Mouse (Mus musculus): ENCODE results near the gene Slc9a5. TPM values are rescaled to one million over a fixed set of nuclear protein-coding genes. Genes with fewer than 3 reads are reported as not detected.
A peak's percentile ranks its signal among the peaks of the same experiment; 100 is the strongest.

Gene Slc9a5
- 12.0 and 12.2 TPM in 2 replicates for polyA plus RNA-seq (2015; fragmentation: Nextera tagmentation; extraction: Ambion mirVana)

DNA sequence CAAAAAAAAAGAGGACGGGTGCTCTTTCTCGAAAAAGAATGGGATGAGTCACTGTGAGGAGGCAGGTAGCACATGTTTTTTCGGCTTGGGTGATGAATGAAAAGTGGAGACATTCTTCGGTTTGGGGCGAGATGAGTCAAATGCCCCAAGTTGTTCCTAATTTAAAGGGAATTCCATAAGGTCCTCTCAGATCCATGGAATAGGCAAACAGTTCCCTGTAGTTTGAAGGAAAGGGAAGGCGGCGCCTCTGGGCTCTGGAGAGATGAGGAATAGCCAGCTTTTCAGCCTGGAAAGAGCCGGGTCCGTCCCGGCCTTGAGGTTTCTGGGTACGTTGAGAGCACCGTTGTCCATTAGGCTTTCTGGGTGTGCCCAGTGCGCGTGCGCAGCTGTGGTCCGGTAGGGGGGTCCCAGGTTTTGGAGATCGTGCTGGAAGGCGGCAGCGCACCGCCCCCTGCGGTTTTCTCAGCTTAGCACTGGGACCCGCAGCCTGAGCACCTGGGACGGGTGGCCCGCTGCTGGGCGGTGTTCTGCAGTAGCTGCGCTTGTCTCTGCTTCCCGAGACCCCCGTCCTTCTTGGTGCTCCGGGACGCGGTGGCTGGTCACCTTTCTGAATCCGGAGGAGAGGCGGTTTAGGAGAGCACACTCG lies at the start of gene Slc9a5:
Slc9a5 (plus strand) TSS at position 394 of the 646 bp plus-strand sequence.
- Histone ChIP-seq H3K4me2 (peak within 1 kb of the TSS; percentile 98), H3K9ac (peak within 1 kb of the TSS; percentile 69), H3K9me3 (no peaks in the 10 kb centered on the region), H3K27ac (peak within 1 kb of the TSS; percentile 80), H3K4me1 (peaks cover 40% of the 10 kb centered on the region), H3K4me3 (peak within 1 kb of the TSS; percentile 69), H3K27me3 (replicated peaks) (peaks cover 14% of the 10 kb centered on the region), H3K36me3 (replicated peaks) (no peaks in the 10 kb centered on the region)
- ATAC-seq (replicated peaks): peak; percentile 28
- under 1% methylated on average over 34 of the region's 34 CpGs for whole genome bisulfite sequencing

DNA sequence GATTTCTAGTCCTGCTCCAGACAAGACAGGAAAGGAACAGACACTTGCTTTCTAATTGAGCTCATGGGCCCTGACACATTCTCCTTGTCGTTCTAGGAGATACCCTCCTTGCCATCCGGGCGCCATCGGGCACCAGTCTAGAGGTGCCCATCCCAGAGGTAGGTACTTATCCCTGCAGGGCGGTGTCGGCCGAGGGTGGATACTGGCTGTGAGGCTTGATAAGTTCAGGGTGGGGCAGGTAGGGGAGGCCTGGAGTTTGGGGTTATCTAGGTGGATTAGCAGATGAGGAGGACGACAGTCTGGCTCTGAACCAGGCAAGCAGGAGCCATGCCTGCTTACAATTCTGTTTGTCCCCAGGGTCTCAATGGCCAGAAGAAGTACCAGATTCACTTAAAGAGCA lies 48.7 kb upstream of the Slc9a5 start:
- no peak for ATAC-seq (replicated peaks)
- Histone ChIP-seq H3K36me3 (replicated peaks) (peaks cover 34% of the 10 kb centered on the region), H3K9me3 (no peaks in the 10 kb centered on the region), H3K4me3 (no peak overlapping the region), H3K4me2 (no peak overlapping the region), H3K27me3 (replicated peaks) (no peaks in the 10 kb centered on the region), H3K4me1 (peaks cover 21% of the 10 kb centered on the region), H3K27ac (no peak overlapping the region), H3K9ac (no peak overlapping the region)
- WGBS: 96% methylated on average over 8 of the region's 8 CpGs

DNA sequence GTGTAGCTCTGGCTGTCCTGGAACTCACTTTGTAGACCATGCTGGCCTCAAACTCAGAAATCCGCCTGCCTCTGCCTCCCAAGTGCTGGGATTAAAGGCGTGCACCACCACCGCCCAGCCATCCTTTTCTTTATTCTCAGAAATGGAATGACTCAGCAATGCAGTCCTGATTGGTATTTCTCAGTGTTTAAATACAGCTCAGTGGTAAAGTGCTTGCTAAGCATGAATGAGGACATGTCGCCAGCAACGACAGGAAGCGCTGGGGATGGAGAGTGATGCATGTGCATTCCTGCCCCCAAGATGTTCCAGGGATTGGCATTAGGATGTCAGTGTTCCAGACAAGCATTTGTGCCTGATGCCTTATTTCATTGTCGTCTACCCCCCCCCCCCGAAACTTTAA lies 45.2 kb upstream of the Slc9a5 start:
- 89% methylated on average over 8 of the region's 8 CpGs for WGBS
- Histone ChIP-seq H3K9me3 (no peaks in the 10 kb centered on the region), H3K27me3 (replicated peaks) (no peaks in the 10 kb centered on the region), H3K4me2 (no peak overlapping the region), H3K36me3 (replicated peaks) (peaks cover 41% of the 10 kb centered on the region), H3K4me3 (no peak overlapping the region), H3K27ac (no peak overlapping the region), H3K9ac (no peak overlapping the region), H3K4me1 (peaks cover 20% of the 10 kb centered on the region)
- ATAC-seq (replicated peaks): no peak

DNA sequence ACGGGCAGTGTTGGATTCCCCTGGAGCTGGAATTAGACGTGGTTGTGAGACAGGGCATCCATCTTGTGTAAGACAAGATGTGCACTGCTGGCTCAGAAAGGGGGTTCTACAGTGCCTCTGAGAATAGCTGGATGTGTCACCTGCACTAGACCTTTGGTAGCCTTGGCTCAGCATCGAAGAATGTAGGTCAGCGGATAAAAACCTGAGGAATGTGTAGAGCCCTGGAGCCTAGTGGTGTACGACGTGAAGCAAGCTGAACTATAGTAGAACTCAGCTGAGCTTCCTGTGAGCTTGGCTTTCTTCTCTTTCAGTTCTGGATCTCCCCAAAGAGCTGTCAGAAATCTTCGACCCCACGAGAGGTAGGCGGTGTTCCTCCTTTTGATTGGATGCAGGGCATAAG lies 44.8 kb upstream of the Slc9a5 start:
- peaks cover 41% of the 10 kb centered on the region for H3K36me3 ChIP-seq (replicated peaks)
- WGBS: 87% methylated on average over 9 of the region's 9 CpGs
- no peak overlapping the region for H3K9ac ChIP-seq
- H3K4me3 ChIP-seq: no peak overlapping the region
- H3K27ac ChIP-seq: no peak overlapping the region
- ATAC-seq (replicated peaks): no peak
- H3K4me1 ChIP-seq: peaks cover 16% of the 10 kb centered on the region
- no peaks in the 10 kb centered on the region for H3K27me3 ChIP-seq (replicated peaks)
- H3K9me3 ChIP-seq: no peaks in the 10 kb centered on the region
- no peak overlapping the region for H3K4me2 ChIP-seq

DNA sequence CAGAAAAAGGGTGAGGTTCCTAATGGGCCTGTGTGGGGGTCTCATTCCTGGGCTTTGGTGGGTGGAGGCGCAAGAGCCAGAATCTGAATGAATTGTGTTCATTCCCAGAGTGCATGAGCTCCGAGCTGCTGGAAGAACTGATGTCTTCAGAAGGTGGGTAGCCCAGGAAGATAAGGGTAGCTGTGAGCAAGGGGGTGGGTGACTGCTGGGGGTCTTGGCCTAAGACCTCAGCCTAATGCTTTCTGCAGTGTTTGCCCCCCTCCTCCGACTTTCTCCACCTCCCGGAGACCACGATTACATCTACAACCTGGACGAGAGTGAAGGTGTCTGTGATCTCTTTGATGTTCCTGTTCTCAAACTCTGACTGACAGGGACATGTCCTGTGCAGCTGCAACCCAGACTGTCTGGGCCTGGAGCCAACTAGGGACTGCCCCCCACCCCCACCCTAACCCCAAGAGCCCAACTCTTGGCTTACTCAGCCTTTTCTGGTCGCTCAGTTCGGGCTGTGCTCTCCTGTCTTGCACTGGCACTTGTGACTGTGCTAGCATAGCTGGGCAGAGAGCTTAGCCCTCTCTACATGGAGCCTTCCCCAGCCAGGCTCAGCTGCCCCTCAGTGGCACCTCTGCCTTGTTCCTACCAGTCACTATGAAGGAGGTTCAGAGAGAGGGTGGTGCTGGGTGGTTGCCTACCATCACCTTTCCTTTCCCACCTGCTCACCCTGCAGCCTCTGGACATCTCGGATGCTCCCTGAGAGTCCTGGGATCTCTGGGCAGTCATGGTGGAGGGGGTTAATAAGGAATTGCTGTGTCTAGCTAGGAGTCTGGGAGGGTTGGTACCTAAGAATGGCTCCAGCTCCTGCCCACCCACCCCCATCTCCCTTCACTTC lies 44.1 kb upstream of the Slc9a5 start:
- no peak overlapping the region for H3K4me2 ChIP-seq
- 0 out of 2 replicates have a peak overlapping the region, but pooled peaks have one; percentile 9 for H3K27ac ChIP-seq
- WGBS: 60% methylated on average over 9 of the region's 9 CpGs
- H3K4me3 ChIP-seq: no peak overlapping the region
- peak; percentile 30 for ATAC-seq (replicated peaks)
- H3K9me3 ChIP-seq: no peaks in the 10 kb centered on the region
- no peak overlapping the region for H3K9ac ChIP-seq
- H3K27me3 ChIP-seq (replicated peaks): no peaks in the 10 kb centered on the region
- H3K36me3 ChIP-seq (replicated peaks): peaks cover 41% of the 10 kb centered on the region
- H3K4me1 ChIP-seq: peaks cover 11% of the 10 kb centered on the region

DNA sequence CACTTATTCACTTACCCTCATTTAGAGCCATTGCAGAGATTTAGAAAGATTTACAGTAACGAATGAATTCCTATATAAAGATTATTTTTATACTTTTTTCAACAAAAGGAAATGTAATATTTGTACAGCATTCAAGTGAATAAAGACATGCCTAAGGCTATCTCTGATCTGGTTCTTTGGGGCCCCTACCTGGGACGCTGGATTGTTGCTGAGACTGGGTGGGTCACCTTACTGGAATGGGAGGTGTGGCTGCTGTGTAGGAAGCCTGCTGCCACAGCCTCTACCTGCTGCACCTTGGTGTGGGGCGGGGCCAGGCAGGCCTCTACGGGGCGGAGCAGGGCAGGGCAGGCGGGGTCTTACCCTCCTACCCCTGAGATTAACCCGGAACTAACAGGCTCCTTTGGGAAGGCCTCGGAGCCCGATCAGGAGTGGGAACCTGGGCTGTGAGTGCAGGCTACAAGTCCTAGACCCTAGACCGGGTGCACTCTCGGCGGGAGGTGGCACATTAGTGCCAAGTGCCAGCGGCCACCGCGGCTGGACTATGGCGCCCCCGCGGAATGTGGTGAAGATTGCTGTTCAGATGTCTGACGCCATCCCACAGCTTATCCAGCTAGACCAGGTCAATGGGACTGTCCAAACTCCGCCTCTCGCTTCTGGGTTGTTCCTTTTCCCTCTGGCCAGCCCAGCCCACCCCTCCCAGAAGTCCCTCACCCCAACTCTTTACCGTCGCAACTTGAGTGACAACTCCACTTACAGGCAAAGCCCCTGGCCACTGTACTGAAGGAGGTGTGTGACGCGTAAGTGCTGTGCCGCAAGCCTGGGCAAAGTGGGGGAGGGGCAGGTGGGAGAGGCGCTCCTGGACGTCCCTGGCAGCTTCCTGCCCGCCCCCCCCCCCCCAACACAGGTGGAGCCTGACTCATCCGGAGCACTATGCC lies 43.2 kb upstream of the Slc9a5 start, which contains the start of gene Elmo3:
Elmo3 (plus strand) TSS at position 391 of the 935 bp plus-strand sequence.
- H3K36me3 ChIP-seq (replicated peaks): peaks cover 41% of the 10 kb centered on the region
- peak; percentile 62 for ATAC-seq (replicated peaks)
- H3K4me1 ChIP-seq: peaks cover 11% of the 10 kb centered on the region
- 0 out of 2 replicates have a peak within 1 kb of the TSS, but pooled peaks have one; percentile 9 for H3K27ac ChIP-seq
- peak within 1 kb of the TSS; percentile 43 for H3K4me2 ChIP-seq
- H3K9me3 ChIP-seq: no peaks in the 10 kb centered on the region
- 0 out of 2 replicates have a peak within 1 kb of the TSS, but pooled peaks have one; percentile 13 for H3K4me3 ChIP-seq
- no peaks in the 10 kb centered on the region for H3K27me3 ChIP-seq (replicated peaks)
- H3K9ac ChIP-seq: no peak within 1 kb of the TSS
- WGBS: 10% methylated on average over 30 of the region's 30 CpGs

DNA sequence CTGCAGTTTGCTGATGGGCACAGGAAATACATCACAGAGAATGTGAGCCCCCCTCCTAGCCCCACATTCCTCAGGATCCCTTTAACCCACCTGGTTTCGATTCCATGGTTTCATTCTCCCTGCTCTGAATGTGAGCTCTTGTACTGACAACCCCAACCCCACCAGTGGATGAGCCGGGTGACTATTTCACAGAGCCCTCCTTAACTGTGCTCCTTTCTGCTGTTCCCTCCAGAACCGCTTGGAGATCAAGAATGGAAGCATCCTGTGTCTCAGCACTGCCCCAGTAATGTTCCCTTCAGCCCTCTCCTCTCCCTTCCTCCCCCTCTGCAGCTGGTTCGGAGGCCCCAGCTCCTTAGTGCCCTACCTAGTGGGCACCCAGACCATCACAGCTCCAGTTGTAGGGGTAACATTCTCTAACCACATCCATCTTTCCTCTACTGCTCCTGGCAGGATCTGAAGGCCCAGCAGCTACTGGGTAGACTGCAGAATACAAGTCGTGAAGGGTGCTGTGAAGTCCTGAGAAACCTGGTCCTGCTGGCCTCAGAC lies 42.4 kb upstream of the Slc9a5 start:
- WGBS: 50% methylated on average over 5 of the region's 5 CpGs
- ATAC-seq (replicated peaks): peak; percentile 2; the same call in 1 of the 2 replicates

DNA sequence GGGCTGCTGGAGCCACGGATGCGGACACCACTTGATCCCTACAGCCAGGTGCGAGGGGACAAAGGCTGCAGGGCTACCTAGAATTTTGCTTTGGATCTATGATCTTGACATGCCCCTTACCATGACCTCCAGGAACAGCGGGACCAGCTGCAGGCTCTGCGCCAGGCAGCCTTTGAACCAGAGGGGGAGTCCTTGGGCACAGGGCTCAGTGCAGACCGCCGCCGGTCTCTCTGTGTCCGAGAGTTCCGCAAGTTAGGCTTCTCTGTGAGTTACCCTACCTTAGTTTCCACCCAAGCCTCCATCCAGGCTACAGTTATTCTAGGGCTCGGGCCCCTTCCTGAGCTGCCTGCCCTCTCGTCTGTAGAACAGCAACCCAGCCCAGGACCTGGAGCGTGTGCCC lies 41.0 kb upstream of the Slc9a5 start:
- peaks cover 35% of the 10 kb centered on the region; the same call in 1 of the 2 replicates for H3K36me3 ChIP-seq (replicated peaks)
- ATAC-seq (replicated peaks): no peak

More for the DNA sequence above, 42.4 kb upstream of the Slc9a5 start:
- Histone ChIP-seq H3K36me3 (replicated peaks) (peaks cover 34% of the 10 kb centered on the region), H3K9ac (no peak overlapping the region), H3K4me2 (peak overlapping the region; percentile 43), H3K27ac (no peak overlapping the region), H3K4me3 (no peak overlapping the region), H3K9me3 (no peaks in the 10 kb centered on the region), H3K4me1 (peaks cover 11% of the 10 kb centered on the region), H3K27me3 (replicated peaks) (no peaks in the 10 kb centered on the region)

DNA sequence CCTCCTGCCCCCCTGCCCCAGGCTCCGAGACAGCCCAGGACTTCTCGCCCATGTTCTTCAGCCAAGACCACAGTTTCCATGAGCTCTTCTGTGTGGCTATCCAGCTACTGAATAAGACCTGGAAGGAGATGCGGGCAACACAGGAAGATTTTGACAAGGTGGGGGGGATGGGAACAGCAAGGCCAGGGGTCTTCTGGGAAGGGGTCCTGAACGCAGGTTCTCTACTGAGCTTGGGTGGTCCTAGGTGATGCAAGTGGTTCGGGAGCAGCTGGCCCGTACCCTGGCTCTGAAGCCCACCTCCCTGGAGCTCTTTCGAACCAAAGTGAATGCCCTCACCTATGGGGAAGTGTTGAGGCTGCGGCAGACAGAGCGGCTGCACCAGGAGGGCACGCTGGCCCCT lies 40.2 kb upstream of the Slc9a5 start:
- no peaks in the 10 kb centered on the region for H3K27me3 ChIP-seq (replicated peaks)
- no peak overlapping the region for H3K4me2 ChIP-seq
- no peaks in the 10 kb centered on the region for H3K9me3 ChIP-seq
- no peak overlapping the region for H3K9ac ChIP-seq
- no peak for ATAC-seq (replicated peaks)
- 92% methylated on average over 10 of the region's 10 CpGs for WGBS
- no peak overlapping the region for H3K4me3 ChIP-seq
- peaks cover 11% of the 10 kb centered on the region for H3K4me1 ChIP-seq
- H3K36me3 ChIP-seq (replicated peaks): peaks cover 34% of the 10 kb centered on the region; the same call in 1 of the 2 replicates
- H3K27ac ChIP-seq: no peak overlapping the region

More for the DNA sequence above, 41.0 kb upstream of the Slc9a5 start:
- Histone ChIP-seq H3K4me1 (peaks cover 11% of the 10 kb centered on the region), H3K9ac (no peak overlapping the region), H3K9me3 (no peaks in the 10 kb centered on the region), H3K27me3 (replicated peaks) (no peaks in the 10 kb centered on the region), H3K4me3 (no peak overlapping the region), H3K27ac (no peak overlapping the region), H3K4me2 (no peak overlapping the region)
- WGBS: 95% methylated on average over 13 of the region's 13 CpGs

DNA sequence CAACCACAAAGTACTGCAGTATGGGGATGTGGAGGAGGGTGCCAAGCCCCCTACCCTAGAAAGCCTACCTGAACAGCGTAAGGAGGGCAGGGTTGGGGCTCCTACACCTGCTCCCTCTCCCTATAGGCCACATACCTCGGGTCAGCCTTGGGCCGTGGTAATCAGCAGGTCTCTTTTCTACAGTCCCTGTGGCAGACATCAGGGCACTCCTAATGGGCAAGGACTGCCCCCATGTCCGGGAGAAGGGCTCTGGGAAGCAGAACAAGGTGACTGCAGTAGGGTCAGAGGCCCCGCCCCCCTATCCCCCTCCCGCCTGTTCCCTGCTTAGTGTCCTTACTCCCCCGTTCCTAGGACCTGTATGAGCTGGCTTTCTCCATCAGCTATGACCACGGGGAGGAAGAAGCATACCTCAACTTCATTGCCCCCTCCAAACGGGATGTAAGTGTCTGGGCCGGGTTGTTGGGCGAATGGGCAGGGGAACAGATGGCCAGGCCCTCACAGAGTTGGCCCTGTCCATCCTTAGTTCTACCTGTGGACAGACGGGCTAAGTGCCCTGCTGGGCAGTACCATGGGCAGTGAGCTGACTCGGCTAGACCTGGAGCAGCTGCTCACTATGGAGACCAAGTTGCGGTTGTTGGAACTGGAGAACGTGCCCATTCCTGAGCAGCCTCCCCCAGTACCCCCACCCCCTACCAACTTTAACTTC lies 39.3 kb upstream of the Slc9a5 start:
- Histone ChIP-seq H3K27me3 (replicated peaks) (no peaks in the 10 kb centered on the region), H3K4me3 (no peak overlapping the region), H3K9ac (no peak overlapping the region), H3K4me1 (peaks cover 11% of the 10 kb centered on the region), H3K4me2 (no peak overlapping the region), H3K36me3 (replicated peaks) (peaks cover 33% of the 10 kb centered on the region; the same call in 1 of the 2 replicates), H3K27ac (no peak overlapping the region), H3K9me3 (no peaks in the 10 kb centered on the region)
- WGBS: 81% methylated on average over 15 of the region's 15 CpGs
- ATAC-seq (replicated peaks): no peak

DNA sequence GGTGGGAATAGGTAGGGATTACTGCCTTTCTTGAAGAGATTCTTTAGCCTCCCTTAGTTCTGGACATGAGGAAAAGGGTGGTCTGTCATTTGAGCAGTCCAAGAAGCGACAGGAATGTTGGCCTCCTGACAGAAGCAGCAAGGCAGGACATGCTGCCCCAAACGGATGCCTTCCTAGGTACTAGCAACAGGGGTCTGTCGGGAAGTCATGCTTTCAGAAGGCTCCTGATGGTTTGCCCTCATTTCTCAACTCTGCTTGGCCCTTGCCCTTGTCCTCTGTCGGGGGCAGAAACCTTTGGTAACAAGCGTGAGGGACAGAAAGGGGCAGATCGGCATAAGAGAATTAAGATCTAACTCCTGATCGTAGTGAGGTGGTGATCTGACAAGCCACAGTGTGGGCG lies 38.5 kb upstream of the Slc9a5 start:
- no peak for ATAC-seq (replicated peaks)
- Histone ChIP-seq H3K4me2 (no peak overlapping the region), H3K36me3 (replicated peaks) (peaks cover 36% of the 10 kb centered on the region; the same call in 1 of the 2 replicates), H3K27ac (no peak overlapping the region), H3K4me1 (peaks cover 11% of the 10 kb centered on the region), H3K9ac (no peak overlapping the region), H3K9me3 (no peaks in the 10 kb centered on the region), H3K27me3 (replicated peaks) (no peaks in the 10 kb centered on the region), H3K4me3 (no peak overlapping the region)
- WGBS: 87% methylated on average over 8 of the region's 8 CpGs
